In the genomic region with DNA sequence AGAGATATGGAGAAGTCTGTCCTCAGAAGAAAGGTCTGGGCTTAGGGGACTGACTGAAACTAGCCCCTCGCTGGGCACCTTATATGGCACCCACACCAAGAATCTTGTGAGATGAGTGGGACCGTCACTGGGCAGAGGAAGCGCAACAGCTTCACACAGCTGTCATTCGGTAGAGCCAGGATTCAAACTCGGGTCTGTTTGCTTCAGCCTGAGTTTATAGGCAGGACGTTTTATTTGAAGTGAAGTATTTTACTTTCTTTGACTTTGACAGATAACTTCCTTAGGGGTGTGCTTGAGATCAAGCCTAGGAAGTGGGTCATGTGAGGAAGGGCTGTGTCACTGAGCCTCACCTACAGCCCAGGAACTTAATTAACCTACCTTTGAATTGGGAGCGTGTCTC, we compare ENCODE assay signal across 13 mouse cellular contexts. TPM values are rescaled to one million over a fixed set of nuclear protein-coding genes. Genes with fewer than 3 reads are reported as not detected.
A peak's percentile ranks its signal among the peaks of the same experiment; 100 is the strongest.
DNase-seq lines count a peak whose midpoint lies in the region; ATAC-seq lines count a peak whose summit lies in the region.
"Had no signal": no experiment of that assay in that cellular context is flagged by ENCODE, and none has a peak within 500 bp of the region (broad histone marks: within the 10 kb centered on the region; RNA-seq: fewer than 3 reads in every experiment).

No protein-coding gene starts in this region.

- no peak for DNase-seq in heart, adult 8-10 months (ENCODE audit: low spot score)
- no peak for DNase-seq in lung, adult 18-20 months
- no peak for DNase-seq in liver, embryonic 11.5 days (ENCODE audit: low spot score)
- DNase-seq in thymus, postnatal 25 days, result peak; percentile 41
- DNase-seq in urinary bladder, postnatal 25 days (ENCODE audit: low spot score), result no peak
- DNase-seq in hindbrain, embryonic 10.5 days (ENCODE audit: low spot score), result no peak
- DNase-seq: cerebellum, postnatal 10 days; retina, postnatal 1 day had no signal

- H3K4me2 ChIP-seq in heart, embryonic 12.5 days, result 0 out of 2 replicates have a peak overlapping the region, but pooled peaks have one; percentile 30
- H3K4me2 ChIP-seq in lung, embryonic 16.5 days (ENCODE audit: low read depth, low read length), result 0 out of 2 replicates have a peak overlapping the region, but pooled peaks have one; percentile 16
- peak overlapping the region; percentile 26; the same call in 1 of the 2 replicates for H3K4me2 ChIP-seq in liver, embryonic 11.5 days
- H3K4me2 ChIP-seq: embryonic facial prominence, embryonic 13.5 days had no signal

- 84% methylated on average over 7 of the region's 7 CpGs for WGBS in heart, embryonic 12.5 days
- 83% methylated on average over 7 of the region's 7 CpGs for WGBS in lung, embryonic 16.5 days
- 78% methylated on average over 7 of the region's 7 CpGs for WGBS in liver, embryonic 11.5 days
- WGBS in hindbrain, embryonic 10.5 days, result 93% methylated on average over 7 of the region's 7 CpGs

- no peak overlapping the region for H3K9ac ChIP-seq in heart, embryonic 12.5 days
- H3K9ac ChIP-seq in lung, embryonic 16.5 days (ENCODE audit: low read length), result no peak overlapping the region
- H3K9ac ChIP-seq in liver, embryonic 11.5 days (ENCODE audit: low read depth, low read length), result no peak overlapping the region
- H3K9ac ChIP-seq: embryonic facial prominence, embryonic 13.5 days had no signal

- peaks cover 48% of the 10 kb centered on the region for H3K4me1 ChIP-seq in heart, embryonic 12.5 days (replicated peaks)
- peaks cover 28% of the 10 kb centered on the region for H3K4me1 ChIP-seq in lung, embryonic 16.5 days (replicated peaks; ENCODE audit: control insufficient read depth, insufficient read depth, low read length)
- peaks cover 30% of the 10 kb centered on the region for H3K4me1 ChIP-seq in liver, embryonic 11.5 days (replicated peaks; ENCODE audit: control insufficient read depth, insufficient read depth, low read length)
- peaks cover 36% of the 10 kb centered on the region for H3K4me1 ChIP-seq in hindbrain, embryonic 10.5 days (replicated peaks)

- no peak overlapping the region for H3K4me3 ChIP-seq in heart, embryonic 12.5 days
- no peak overlapping the region for H3K4me3 ChIP-seq in lung, embryonic 16.5 days (ENCODE audit: low read length)
- no peak overlapping the region for H3K4me3 ChIP-seq in liver, embryonic 11.5 days (ENCODE audit: low read depth, low read length)
- no peak overlapping the region for H3K4me3 ChIP-seq in hindbrain, embryonic 10.5 days
- H3K4me3 ChIP-seq: embryonic facial prominence, embryonic 13.5 days had no signal

- H3K27ac ChIP-seq in heart, embryonic 12.5 days (ENCODE audit: poor library complexity, severe bottlenecking), result peak overlapping the region; percentile 50
- H3K27ac ChIP-seq in lung, embryonic 16.5 days (ENCODE audit: low read length), result peak overlapping the region; percentile 73
- H3K27ac ChIP-seq in liver, embryonic 11.5 days (ENCODE audit: low read depth, low read length), result peak overlapping the region; percentile 71
- no peak overlapping the region for H3K27ac ChIP-seq in hindbrain, embryonic 10.5 days

- ATAC-seq in heart, embryonic 12.5 days (ENCODE audit: insufficient number of reproducible peaks, low FRiP score), result no peak
- no peak for ATAC-seq in lung, embryonic 16.5 days (ENCODE audit: low read depth)
- ATAC-seq in liver, embryonic 11.5 days (replicated peaks; ENCODE audit: low FRiP score), result no peak
- ATAC-seq: forebrain, embryonic 16.5 days had no signal

- no peaks in the 10 kb centered on the region for H3K9me3 ChIP-seq in heart, embryonic 12.5 days (replicated peaks)
- H3K9me3 ChIP-seq in lung, embryonic 16.5 days (ENCODE audit: control insufficient read depth, low read length), result no peaks in the 10 kb centered on the region
- H3K9me3 ChIP-seq in liver, embryonic 11.5 days (ENCODE audit: control insufficient read depth, low read length), result no peaks in the 10 kb centered on the region
- H3K9me3 ChIP-seq in hindbrain, embryonic 10.5 days, result no peaks in the 10 kb centered on the region
- H3K9me3 ChIP-seq: embryonic facial prominence, embryonic 13.5 days had no signal

- no peaks in the 10 kb centered on the region for H3K27me3 ChIP-seq in heart, embryonic 12.5 days (replicated peaks)
- no peaks in the 10 kb centered on the region for H3K27me3 ChIP-seq in lung, embryonic 16.5 days (ENCODE audit: control insufficient read depth, insufficient read depth, low read depth, low read length)
- no peaks in the 10 kb centered on the region for H3K27me3 ChIP-seq in liver, embryonic 11.5 days (replicated peaks; ENCODE audit: control insufficient read depth, insufficient read depth, low read length)
- H3K27me3 ChIP-seq in hindbrain, embryonic 10.5 days (ENCODE audit: insufficient read depth, poor library complexity, severe bottlenecking), result no peaks in the 10 kb centered on the region
- H3K27me3 ChIP-seq: embryonic facial prominence, embryonic 13.5 days had no signal

- peaks cover 69% of the 10 kb centered on the region for H3K36me3 ChIP-seq in heart, embryonic 12.5 days
- peaks cover 32% of the 10 kb centered on the region for H3K36me3 ChIP-seq in lung, embryonic 16.5 days (ENCODE audit: control insufficient read depth, insufficient read depth, low read length)
- peaks cover 9% of the 10 kb centered on the region for H3K36me3 ChIP-seq in liver, embryonic 11.5 days (ENCODE audit: control insufficient read depth, insufficient read depth, low read length)
- peaks cover 77% of the 10 kb centered on the region for H3K36me3 ChIP-seq in hindbrain, embryonic 10.5 days

RNA-seq across cellular contexts. Expression of gene Zscan2, which starts 4.8 kb away (rescaled TPM):
- polyA plus RNA-seq in heart, embryonic 12.5 days (2016; fragmentation: Nextera tagmentation; extraction: Ambion mirVana), result 2.0 and 2.4 TPM in 2 replicates
- 1 to 10 TPM; 4.7 to 8.1 (median 6.2) TPM for total RNA-seq in heart, adult 8-10 months (2022)
- 1.9 and 2.3 TPM in 2 replicates for polyA plus RNA-seq in lung, embryonic 16.5 days (2015; fragmentation: Nextera tagmentation; extraction: Ambion mirVana)
- 1.0 and 1.4 TPM in 2 replicates for polyA plus RNA-seq in liver, embryonic 11.5 days (2014; fragmentation: Nextera tagmentation; extraction: Ambion mirVana)
- 3.6 and 4.0 TPM in 2 replicates for polyA plus RNA-seq in hindbrain, embryonic 10.5 days (2016; fragmentation: Nextera tagmentation; extraction: Ambion mirVana)

RNA-seq across cellular contexts. Expression of gene Wdr73, which starts 35.5 kb away (rescaled TPM):
- polyA plus RNA-seq in heart, embryonic 12.5 days (2016; fragmentation: Nextera tagmentation; extraction: Ambion mirVana), result 18.8 and 19.9 TPM in 2 replicates
- total RNA-seq in heart, adult 8-10 months (2022), result 1 to 10 TPM; 4.6 to 7.6 (median 6.3) TPM
- polyA plus RNA-seq in lung, embryonic 16.5 days (2015; fragmentation: Nextera tagmentation; extraction: Ambion mirVana), result 32.2 and 35.5 TPM in 2 replicates
- 42.8 and 44.0 TPM in 2 replicates for polyA plus RNA-seq in liver, embryonic 11.5 days (2014; fragmentation: Nextera tagmentation; extraction: Ambion mirVana)
- polyA plus RNA-seq in hindbrain, embryonic 10.5 days (2016; fragmentation: Nextera tagmentation; extraction: Ambion mirVana), result 46.3 and 48.4 TPM in 2 replicates

RNA-seq across cellular contexts. Expression of gene Nmb, which starts 39.4 kb away (rescaled TPM):
- polyA plus RNA-seq in heart, embryonic 12.5 days (2016; fragmentation: Nextera tagmentation; extraction: Ambion mirVana), result 3.6 and 3.7 TPM in 2 replicates
- 10 to 100 TPM in 1 of 4 experiments, 1 to 10 TPM in 3; 5.1 to 11.7 (median 7.9) TPM for total RNA-seq in heart, adult 8-10 months (2022)
- 9.7 and 9.9 TPM in 2 replicates for polyA plus RNA-seq in lung, embryonic 16.5 days (2015; fragmentation: Nextera tagmentation; extraction: Ambion mirVana)
- polyA plus RNA-seq in liver, embryonic 11.5 days (2014; fragmentation: Nextera tagmentation; extraction: Ambion mirVana), result 2.4 and 3.4 TPM in 2 replicates
- 6.7 and 8.6 TPM in 2 replicates for polyA plus RNA-seq in hindbrain, embryonic 10.5 days (2016; fragmentation: Nextera tagmentation; extraction: Ambion mirVana)
- total RNA-seq: granulocyte monocyte progenitor cell, adult 5-6 weeks had no signal

RNA-seq across cellular contexts. Expression of gene Iqgap1, which starts 39.7 kb away (rescaled TPM):
- polyA plus RNA-seq in heart, embryonic 12.5 days (2016; fragmentation: Nextera tagmentation; extraction: Ambion mirVana), result 41.3 and 42.0 TPM in 2 replicates
- total RNA-seq in heart, adult 8-10 months (2022), result 10 to 100 TPM; 28.6 to 38.3 (median 31.5) TPM
- polyA plus RNA-seq in lung, embryonic 16.5 days (2015; fragmentation: Nextera tagmentation; extraction: Ambion mirVana), result 136 and 141 TPM in 2 replicates
- polyA plus RNA-seq in liver, embryonic 11.5 days (2014; fragmentation: Nextera tagmentation; extraction: Ambion mirVana), result 28.2 and 30.6 TPM in 2 replicates
- 25.2 and 28.9 TPM in 2 replicates for polyA plus RNA-seq in hindbrain, embryonic 10.5 days (2016; fragmentation: Nextera tagmentation; extraction: Ambion mirVana)
